Mouse (Mus musculus): ENCODE measurements around the gene Sbk2. TPM values are rescaled to one million over a fixed set of nuclear protein-coding genes. Genes with fewer than 3 reads are reported as not detected.

The Sbk2 gene
- polyA plus RNA-seq, 1 experiment from 2014 or later: not detected

- Histone ChIP-seq H3K9me3 (ENCODE audit: control insufficient read depth, low read length) (no peaks in the 10 kb centered on the region), H3K4me3 (ENCODE audit: low read depth, low read length) (no peak overlapping the region), H3K4me2 (ENCODE audit: low read depth, low read length, severe bottlenecking) (no peak overlapping the region), H3K27me3 (ENCODE audit: control insufficient read depth, insufficient read depth, low read length) (no peaks in the 10 kb centered on the region), H3K36me3 (ENCODE audit: control insufficient read depth, insufficient read depth, low read length) (no peaks in the 10 kb centered on the region), H3K9ac (ENCODE audit: low read length) (no peak overlapping the region), H3K27ac (ENCODE audit: low read depth, low read length) (no peak overlapping the region), H3K4me1 (replicated peaks; ENCODE audit: control insufficient read depth, insufficient read depth, low read length) (peaks cover 28% of the 10 kb centered on the region)
- DNase-seq (ENCODE audit: low spot score) (no peak), ATAC-seq (replicated peaks; ENCODE audit: low FRiP score) (no peak)
- WGBS: 89% methylated on average over 17 of the region's 17 CpGs
Observed at GRCm38 (mm10) chr7:4928323-4928722, 35.9 kb downstream of the Sbk2 start.

- Histone ChIP-seq H3K27me3 (ENCODE audit: control insufficient read depth, insufficient read depth, low read length) (no peaks in the 10 kb centered on the region), H3K27ac (ENCODE audit: low read depth, low read length) (no peak overlapping the region), H3K4me3 (ENCODE audit: low read depth, low read length) (no peak overlapping the region), H3K4me1 (replicated peaks; ENCODE audit: control insufficient read depth, insufficient read depth, low read length) (peaks cover 32% of the 10 kb centered on the region), H3K9ac (ENCODE audit: low read length) (no peak overlapping the region), H3K9me3 (ENCODE audit: control insufficient read depth, low read length) (no peaks in the 10 kb centered on the region), H3K4me2 (ENCODE audit: low read depth, low read length, severe bottlenecking) (no peak overlapping the region), H3K36me3 (ENCODE audit: control insufficient read depth, insufficient read depth, low read length) (no peaks in the 10 kb centered on the region)
- 65% methylated on average over 8 of the region's 8 CpGs for WGBS
- DNase-seq (ENCODE audit: low spot score): no peak
- no peak for ATAC-seq (replicated peaks; ENCODE audit: low FRiP score)
Observed at GRCm38 (mm10) chr7:4927711-4928110, 36.5 kb downstream of the Sbk2 start.

GRCm38 (mm10) chr7:4926849-4927248 is 37.4 kb downstream of the Sbk2 start:
- Histone ChIP-seq H3K4me1 (replicated peaks; ENCODE audit: control insufficient read depth, insufficient read depth, low read length) (peaks cover 37% of the 10 kb centered on the region), H3K9ac (ENCODE audit: low read length) (no peak overlapping the region), H3K27ac (ENCODE audit: low read depth, low read length) (0 out of 2 replicates have a peak overlapping the region, but pooled peaks have one; percentile 12)

GRCm38 (mm10) chr7:4925441-4926381 is 38.5 kb downstream of the Sbk2 start, which contains the start of gene Ssc5d:
TSS of gene Ssc5d (plus strand) at chr7:4925785.
- Histone ChIP-seq H3K9me3 (ENCODE audit: control insufficient read depth, low read length) (no peaks in the 10 kb centered on the region), H3K27ac (ENCODE audit: low read depth, low read length) (peak within 1 kb of the TSS; percentile 97), H3K27me3 (ENCODE audit: control insufficient read depth, insufficient read depth, low read length) (no peaks in the 10 kb centered on the region), H3K9ac (ENCODE audit: low read length) (peak within 1 kb of the TSS; percentile 71), H3K4me2 (ENCODE audit: low read depth, low read length, severe bottlenecking) (peak within 1 kb of the TSS; percentile 18; the same call in 1 of the 2 replicates), H3K36me3 (ENCODE audit: control insufficient read depth, insufficient read depth, low read length) (peaks cover 2% of the 10 kb centered on the region; the same call in 1 of the 2 replicates), H3K4me3 (ENCODE audit: low read depth, low read length) (no peak within 1 kb of the TSS), H3K4me1 (replicated peaks; ENCODE audit: control insufficient read depth, insufficient read depth, low read length) (peaks cover 43% of the 10 kb centered on the region)
- peak; percentile 72 for DNase-seq (ENCODE audit: low spot score)
- 2% methylated on average over 5 of the region's 6 CpGs for WGBS
- peak; percentile 14; the same call in 1 of the 2 replicates for ATAC-seq (replicated peaks; ENCODE audit: low FRiP score)

More at GRCm38 (mm10) chr7:4926849-4927248, 37.4 kb downstream of the Sbk2 start:
- Histone ChIP-seq H3K4me2 (ENCODE audit: low read depth, low read length, severe bottlenecking) (no peak overlapping the region), H3K27me3 (ENCODE audit: control insufficient read depth, insufficient read depth, low read length) (no peaks in the 10 kb centered on the region), H3K4me3 (ENCODE audit: low read depth, low read length) (no peak overlapping the region), H3K36me3 (ENCODE audit: control insufficient read depth, insufficient read depth, low read length) (no peaks in the 10 kb centered on the region), H3K9me3 (ENCODE audit: control insufficient read depth, low read length) (no peaks in the 10 kb centered on the region)
- ATAC-seq (replicated peaks; ENCODE audit: low FRiP score): no peak
- DNase-seq (ENCODE audit: low spot score): peak; percentile 52
- 80% methylated on average over 16 of the region's 16 CpGs for WGBS

GRCm38 (mm10) chr7:4924891-4925301 is 39.3 kb downstream of the Sbk2 start:
- peaks cover 45% of the 10 kb centered on the region for H3K4me1 ChIP-seq (replicated peaks; ENCODE audit: control insufficient read depth, insufficient read depth, low read length)
- H3K9me3 ChIP-seq (ENCODE audit: control insufficient read depth, low read length): no peaks in the 10 kb centered on the region
- H3K36me3 ChIP-seq (ENCODE audit: control insufficient read depth, insufficient read depth, low read length): peaks cover 4% of the 10 kb centered on the region; the same call in 1 of the 2 replicates
- H3K27ac ChIP-seq (ENCODE audit: low read depth, low read length): peak overlapping the region; percentile 97
- H3K4me3 ChIP-seq (ENCODE audit: low read depth, low read length): no peak overlapping the region
- peak; percentile 64 for DNase-seq (ENCODE audit: low spot score)
- H3K27me3 ChIP-seq (ENCODE audit: control insufficient read depth, insufficient read depth, low read length): no peaks in the 10 kb centered on the region
- peak overlapping the region; percentile 35; the same call in 1 of the 2 replicates for H3K9ac ChIP-seq (ENCODE audit: low read length)
- no peak for ATAC-seq (replicated peaks; ENCODE audit: low FRiP score)
- 7% methylated on average over 4 of the region's 4 CpGs for WGBS
- peak overlapping the region; percentile 18; the same call in 1 of the 2 replicates for H3K4me2 ChIP-seq (ENCODE audit: low read depth, low read length, severe bottlenecking)

GRCm38 (mm10) chr7:4924483-4924882 is 39.7 kb downstream of the Sbk2 start:
- WGBS: 10% methylated on average over 4 of the region's 4 CpGs
- H3K27ac ChIP-seq (ENCODE audit: low read depth, low read length): peak overlapping the region; percentile 97
- peak; percentile 58 for DNase-seq (ENCODE audit: low spot score)

GRCm38 (mm10) chr7:4923586-4924364 is 40.4 kb downstream of the Sbk2 start:
- ATAC-seq (replicated peaks; ENCODE audit: low FRiP score) (no peak; the same call in 1 of the 2 replicates), DNase-seq (ENCODE audit: low spot score) (peak; percentile 74)
- peak overlapping the region; percentile 97 for H3K27ac ChIP-seq (ENCODE audit: low read depth, low read length)
- H3K36me3 ChIP-seq (ENCODE audit: control insufficient read depth, insufficient read depth, low read length): peaks cover 5% of the 10 kb centered on the region; the same call in 1 of the 2 replicates
- peak overlapping the region; percentile 31 for H3K4me3 ChIP-seq (ENCODE audit: low read depth, low read length)
- peak overlapping the region; percentile 71 for H3K9ac ChIP-seq (ENCODE audit: low read length)
- peaks cover 45% of the 10 kb centered on the region for H3K4me1 ChIP-seq (replicated peaks; ENCODE audit: control insufficient read depth, insufficient read depth, low read length)
- no peaks in the 10 kb centered on the region for H3K9me3 ChIP-seq (ENCODE audit: control insufficient read depth, low read length)
- 3% methylated on average over 37 of the region's 37 CpGs for WGBS
- H3K4me2 ChIP-seq (ENCODE audit: low read depth, low read length, severe bottlenecking): peak overlapping the region; percentile 81
- H3K27me3 ChIP-seq (ENCODE audit: control insufficient read depth, insufficient read depth, low read length): no peaks in the 10 kb centered on the region

More at GRCm38 (mm10) chr7:4924483-4924882, 39.7 kb downstream of the Sbk2 start:
- no peak for ATAC-seq (replicated peaks; ENCODE audit: low FRiP score)
- H3K4me1 ChIP-seq (replicated peaks; ENCODE audit: control insufficient read depth, insufficient read depth, low read length): peaks cover 45% of the 10 kb centered on the region
- no peaks in the 10 kb centered on the region for H3K9me3 ChIP-seq (ENCODE audit: control insufficient read depth, low read length)
- peak overlapping the region; percentile 31 for H3K4me3 ChIP-seq (ENCODE audit: low read depth, low read length)
- peak overlapping the region; percentile 81 for H3K4me2 ChIP-seq (ENCODE audit: low read depth, low read length, severe bottlenecking)
- peaks cover 5% of the 10 kb centered on the region; the same call in 1 of the 2 replicates for H3K36me3 ChIP-seq (ENCODE audit: control insufficient read depth, insufficient read depth, low read length)
- no peaks in the 10 kb centered on the region for H3K27me3 ChIP-seq (ENCODE audit: control insufficient read depth, insufficient read depth, low read length)
- peak overlapping the region; percentile 71 for H3K9ac ChIP-seq (ENCODE audit: low read length)

- H3K36me3 ChIP-seq (ENCODE audit: control insufficient read depth, insufficient read depth, low read length): peaks cover 5% of the 10 kb centered on the region; the same call in 1 of the 2 replicates
- peak overlapping the region; percentile 81 for H3K4me2 ChIP-seq (ENCODE audit: low read depth, low read length, severe bottlenecking)
- peak overlapping the region; percentile 71 for H3K9ac ChIP-seq (ENCODE audit: low read length)
- peaks cover 45% of the 10 kb centered on the region for H3K4me1 ChIP-seq (replicated peaks; ENCODE audit: control insufficient read depth, insufficient read depth, low read length)
- no peaks in the 10 kb centered on the region for H3K9me3 ChIP-seq (ENCODE audit: control insufficient read depth, low read length)
- H3K27ac ChIP-seq (ENCODE audit: low read depth, low read length): peak overlapping the region; percentile 97
- ATAC-seq (replicated peaks; ENCODE audit: low FRiP score) (peak; percentile 53), DNase-seq (ENCODE audit: low spot score) (peak; percentile 93)
- H3K27me3 ChIP-seq (ENCODE audit: control insufficient read depth, insufficient read depth, low read length): no peaks in the 10 kb centered on the region
- under 1% methylated on average over 14 of the region's 14 CpGs for WGBS
- peak overlapping the region; percentile 31 for H3K4me3 ChIP-seq (ENCODE audit: low read depth, low read length)
Observed at GRCm38 (mm10) chr7:4922931-4923565, 41.2 kb downstream of the Sbk2 start.

All from forebrain, embryonic 11.5 days (tissue).